Mouse (Mus musculus): ENCODE data around the gene Sh2d6. TPM values are rescaled to one million over a fixed set of nuclear protein-coding genes. Genes with fewer than 3 reads are reported as not detected.
A peak's percentile ranks its signal among the peaks of the same experiment; 100 is the strongest.

The Sh2d6 gene
- polyA plus RNA-seq, 1 experiment from 2014 or later, result 0.39 TPM

DNA sequence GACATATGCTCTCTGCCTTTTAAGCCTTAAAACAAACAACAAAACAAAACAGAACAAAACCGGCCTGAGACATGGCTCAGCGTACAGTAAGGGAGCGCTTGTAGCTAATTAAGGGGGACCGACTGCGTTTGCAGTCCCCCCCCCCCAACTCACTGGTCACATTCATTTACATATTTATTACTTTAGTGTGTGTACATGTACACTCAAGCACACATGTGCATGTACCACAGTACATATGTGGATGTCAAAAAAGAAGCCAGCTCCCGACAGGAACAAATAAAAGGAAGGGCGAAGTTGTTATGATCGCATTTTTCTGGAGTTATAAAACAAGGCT lies 31.5 kb upstream of the Sh2d6 start:
- H3K4me1 ChIP-seq (replicated peaks; ENCODE audit: control insufficient read depth, insufficient read depth, low read length), result peaks cover 10% of the 10 kb centered on the region
- H3K27ac ChIP-seq (ENCODE audit: low read length), result peak overlapping the region; percentile 66; the same call in 1 of the 2 replicates
- peak overlapping the region; percentile 48 for H3K4me3 ChIP-seq (replicated peaks; ENCODE audit: low read length)
- H3K4me2 ChIP-seq (ENCODE audit: low read length), result peak overlapping the region; percentile 75
- H3K9me3 ChIP-seq (ENCODE audit: control insufficient read depth, low read length), result no peaks in the 10 kb centered on the region
- ATAC-seq, result no peak
- no peaks in the 10 kb centered on the region for H3K36me3 ChIP-seq (ENCODE audit: control insufficient read depth, insufficient read depth)
- 17% methylated on average over 8 of the region's 8 CpGs for WGBS
- peak overlapping the region; percentile 63 for H3K9ac ChIP-seq (replicated peaks; ENCODE audit: low read depth, low read length)
- no peaks in the 10 kb centered on the region for H3K27me3 ChIP-seq (replicated peaks; ENCODE audit: control insufficient read depth, insufficient read depth, low read length)

DNA sequence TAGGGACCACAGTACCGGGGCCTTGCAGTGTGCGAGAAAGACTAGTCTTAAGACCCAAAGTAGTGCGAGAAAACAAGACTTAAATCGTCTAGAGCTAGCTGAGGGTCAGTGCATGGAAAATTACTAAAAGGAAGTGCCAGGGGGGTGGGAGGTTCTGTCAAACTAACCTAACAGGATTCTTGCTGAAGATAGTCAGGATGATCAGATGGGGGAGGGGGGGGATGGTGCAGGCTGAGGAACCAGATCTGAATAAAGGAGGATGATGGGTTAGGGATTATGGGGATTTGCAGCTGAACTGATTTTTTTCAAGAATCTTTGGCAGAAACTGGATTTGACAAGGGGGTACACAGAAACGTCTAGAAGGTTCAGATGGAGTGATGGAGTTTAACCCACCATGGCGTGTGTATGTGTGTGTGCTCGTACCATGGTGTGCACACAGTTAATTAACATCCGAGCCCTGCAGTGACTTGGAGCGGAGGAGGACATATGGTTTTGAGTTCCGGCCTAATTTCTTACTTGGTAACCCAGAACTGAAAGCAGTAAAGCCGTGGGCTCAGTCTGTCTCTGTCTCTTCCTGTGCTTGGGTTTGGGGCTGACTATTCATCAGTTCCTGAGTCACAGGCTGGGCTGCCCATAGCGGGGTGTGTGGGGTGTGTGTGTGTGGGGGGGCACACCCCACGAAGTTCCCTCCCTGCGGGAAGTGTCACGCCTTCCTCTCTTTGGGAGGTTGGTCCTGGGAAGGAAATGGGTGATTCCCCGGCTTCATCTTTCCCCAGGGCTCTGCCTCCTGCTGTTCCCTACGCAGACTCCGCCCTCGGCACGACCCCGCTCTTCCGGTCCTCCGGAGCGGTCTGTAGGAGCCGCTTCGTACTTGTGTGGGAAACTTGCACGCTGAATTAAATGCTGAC lies 30.9 kb upstream of the Sh2d6 start:
- 18% methylated on average over 27 of the region's 27 CpGs for WGBS
- peak overlapping the region; percentile 63 for H3K9ac ChIP-seq (replicated peaks; ENCODE audit: low read depth, low read length)
- peak overlapping the region; percentile 66 for H3K27ac ChIP-seq (ENCODE audit: low read length)

DNA sequence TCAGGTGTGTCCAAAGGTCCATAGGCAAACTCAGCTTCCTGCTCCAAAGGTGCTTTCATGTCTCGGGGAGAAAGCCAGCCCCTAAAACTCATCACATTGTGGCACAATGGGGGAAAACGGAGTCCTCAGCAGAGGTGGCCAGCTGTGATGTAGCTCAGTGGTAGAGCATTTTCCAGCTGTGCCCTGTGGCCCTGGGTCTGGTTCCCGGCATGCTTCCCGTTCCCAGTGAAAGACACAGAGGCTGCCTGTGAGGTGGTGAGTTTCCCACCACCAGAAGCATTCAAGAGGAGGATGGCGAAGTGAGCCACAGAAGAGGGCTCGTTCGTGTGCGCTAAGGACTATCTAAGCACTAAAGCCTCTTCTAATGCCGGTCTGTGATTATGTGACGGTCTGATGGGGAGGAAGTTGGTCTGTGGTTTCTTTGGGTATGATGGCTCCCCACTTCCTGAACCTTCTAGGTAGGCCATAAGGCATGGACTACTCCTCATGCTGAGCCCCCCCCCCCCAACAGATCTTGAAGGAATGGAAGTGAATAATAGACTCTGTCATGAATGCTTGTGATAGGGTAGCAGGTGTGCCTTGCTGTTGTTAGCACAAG lies 29.1 kb upstream of the Sh2d6 start:
- WGBS, result 86% methylated on average over 10 of the region's 10 CpGs
- no peaks in the 10 kb centered on the region for H3K36me3 ChIP-seq (ENCODE audit: control insufficient read depth, insufficient read depth)
- no peak for ATAC-seq

More for the DNA sequence above, 30.9 kb upstream of the Sh2d6 start:
- Histone ChIP-seq H3K36me3 (ENCODE audit: control insufficient read depth, insufficient read depth) (no peaks in the 10 kb centered on the region), H3K27me3 (replicated peaks; ENCODE audit: control insufficient read depth, insufficient read depth, low read length) (no peaks in the 10 kb centered on the region), H3K4me3 (replicated peaks; ENCODE audit: low read length) (peak overlapping the region; percentile 48), H3K4me2 (ENCODE audit: low read length) (peak overlapping the region; percentile 75), H3K9me3 (ENCODE audit: control insufficient read depth, low read length) (no peaks in the 10 kb centered on the region), H3K4me1 (replicated peaks; ENCODE audit: control insufficient read depth, insufficient read depth, low read length) (peaks cover 10% of the 10 kb centered on the region)
- peak; percentile 90 for ATAC-seq

DNA sequence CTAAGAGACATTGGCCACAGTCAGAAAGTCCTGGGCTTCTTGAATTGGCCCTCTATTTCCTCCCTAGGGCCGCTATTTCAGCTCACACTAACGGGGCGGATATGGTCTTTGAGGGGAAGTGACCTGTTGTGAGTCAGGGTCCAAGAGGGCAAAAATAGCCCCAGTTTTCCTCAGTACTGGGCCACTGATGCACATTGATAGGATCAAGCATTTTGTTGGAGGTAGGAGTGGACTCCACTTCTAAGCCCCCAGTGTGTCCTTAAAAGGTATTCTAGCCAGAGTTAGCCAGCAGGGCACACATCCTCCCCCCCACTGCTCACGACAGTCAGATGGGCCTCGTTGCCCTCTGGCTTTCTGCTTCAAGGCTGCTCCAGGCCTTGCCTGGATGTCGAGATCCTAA lies 28.5 kb upstream of the Sh2d6 start:
- Histone ChIP-seq H3K36me3 (ENCODE audit: control insufficient read depth, insufficient read depth) (no peaks in the 10 kb centered on the region), H3K27ac (ENCODE audit: low read length) (no peak overlapping the region), H3K9ac (replicated peaks; ENCODE audit: low read depth, low read length) (no peak overlapping the region), H3K27me3 (replicated peaks; ENCODE audit: control insufficient read depth, insufficient read depth, low read length) (no peaks in the 10 kb centered on the region), H3K9me3 (ENCODE audit: control insufficient read depth, low read length) (no peaks in the 10 kb centered on the region), H3K4me3 (replicated peaks; ENCODE audit: low read length) (no peak overlapping the region), H3K4me1 (replicated peaks; ENCODE audit: control insufficient read depth, insufficient read depth, low read length) (peaks cover 10% of the 10 kb centered on the region), H3K4me2 (ENCODE audit: low read length) (no peak overlapping the region)
- 65% methylated on average over 6 of the region's 6 CpGs for WGBS
- ATAC-seq, result no peak

More for the DNA sequence above, 29.1 kb upstream of the Sh2d6 start:
- Histone ChIP-seq H3K9me3 (ENCODE audit: control insufficient read depth, low read length) (no peaks in the 10 kb centered on the region), H3K27me3 (replicated peaks; ENCODE audit: control insufficient read depth, insufficient read depth, low read length) (no peaks in the 10 kb centered on the region), H3K9ac (replicated peaks; ENCODE audit: low read depth, low read length) (no peak overlapping the region), H3K4me3 (replicated peaks; ENCODE audit: low read length) (no peak overlapping the region), H3K27ac (ENCODE audit: low read length) (no peak overlapping the region), H3K4me2 (ENCODE audit: low read length) (no peak overlapping the region), H3K4me1 (replicated peaks; ENCODE audit: control insufficient read depth, insufficient read depth, low read length) (peaks cover 10% of the 10 kb centered on the region)

DNA sequence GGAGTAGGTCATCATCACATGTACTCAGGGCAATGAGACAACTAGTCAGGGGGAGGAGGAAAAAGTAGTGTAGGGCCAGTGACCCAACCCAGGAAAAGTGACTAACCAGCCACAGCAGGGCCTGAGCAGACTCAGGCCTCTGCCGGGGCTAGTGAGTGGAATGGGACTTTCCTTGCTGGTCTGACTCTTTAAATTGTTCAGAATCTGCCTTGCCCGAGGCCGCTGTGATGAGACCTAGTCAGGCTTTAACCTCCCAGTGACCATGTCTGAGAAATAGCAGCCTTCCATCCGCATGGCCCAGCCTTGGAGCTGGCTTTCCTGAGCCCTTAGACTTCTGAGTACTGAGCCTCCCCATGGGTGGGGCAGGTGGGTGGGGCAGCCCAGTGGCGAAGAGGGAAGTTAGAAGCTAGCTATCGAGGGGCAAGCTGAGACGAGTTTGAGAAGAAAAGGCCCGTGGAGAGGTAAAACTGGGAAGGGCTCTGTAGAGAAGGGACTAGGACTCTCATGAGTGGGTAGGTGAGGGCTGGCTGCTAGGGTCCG lies 27.6 kb upstream of the Sh2d6 start:
- Histone ChIP-seq H3K27ac (ENCODE audit: low read length) (no peak overlapping the region), H3K9ac (replicated peaks; ENCODE audit: low read depth, low read length) (no peak overlapping the region), H3K27me3 (replicated peaks; ENCODE audit: control insufficient read depth, insufficient read depth, low read length) (no peaks in the 10 kb centered on the region), H3K36me3 (ENCODE audit: control insufficient read depth, insufficient read depth) (no peaks in the 10 kb centered on the region), H3K4me1 (replicated peaks; ENCODE audit: control insufficient read depth, insufficient read depth, low read length) (peaks cover 10% of the 10 kb centered on the region), H3K4me2 (ENCODE audit: low read length) (no peak overlapping the region), H3K9me3 (ENCODE audit: control insufficient read depth, low read length) (no peaks in the 10 kb centered on the region), H3K4me3 (replicated peaks; ENCODE audit: low read length) (no peak overlapping the region)
- ATAC-seq, result no peak
- WGBS, result 71% methylated on average over 9 of the region's 9 CpGs

DNA sequence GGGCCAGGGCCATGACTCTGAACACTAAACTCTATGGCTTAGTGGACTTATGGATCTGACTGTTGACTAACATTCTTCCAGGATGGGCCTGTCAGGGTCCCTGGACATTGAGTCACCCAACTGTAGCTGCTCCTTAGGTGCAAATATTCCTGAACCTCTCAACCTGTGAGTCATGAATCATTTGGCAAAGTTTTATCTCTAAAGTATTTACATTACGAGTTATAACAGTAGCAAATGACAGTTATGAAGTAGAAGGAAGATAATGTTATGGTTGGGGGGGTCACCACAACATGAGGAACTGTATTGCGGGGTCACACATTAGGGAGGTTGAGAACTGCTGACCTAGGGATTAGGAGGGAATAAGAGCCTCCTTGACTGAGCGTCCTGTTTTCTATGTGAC lies 26.4 kb upstream of the Sh2d6 start:
- no peak for ATAC-seq
- Histone ChIP-seq H3K4me3 (replicated peaks; ENCODE audit: low read length) (no peak overlapping the region), H3K9ac (replicated peaks; ENCODE audit: low read depth, low read length) (no peak overlapping the region), H3K9me3 (ENCODE audit: control insufficient read depth, low read length) (no peaks in the 10 kb centered on the region), H3K27me3 (replicated peaks; ENCODE audit: control insufficient read depth, insufficient read depth, low read length) (no peaks in the 10 kb centered on the region), H3K36me3 (ENCODE audit: control insufficient read depth, insufficient read depth) (no peaks in the 10 kb centered on the region), H3K27ac (ENCODE audit: low read length) (no peak overlapping the region), H3K4me2 (ENCODE audit: low read length) (no peak overlapping the region), H3K4me1 (replicated peaks; ENCODE audit: control insufficient read depth, insufficient read depth, low read length) (peaks cover 4% of the 10 kb centered on the region; the same call in 1 of the 2 replicates)
- 88% methylated on average over 3 of the region's 3 CpGs for WGBS

DNA sequence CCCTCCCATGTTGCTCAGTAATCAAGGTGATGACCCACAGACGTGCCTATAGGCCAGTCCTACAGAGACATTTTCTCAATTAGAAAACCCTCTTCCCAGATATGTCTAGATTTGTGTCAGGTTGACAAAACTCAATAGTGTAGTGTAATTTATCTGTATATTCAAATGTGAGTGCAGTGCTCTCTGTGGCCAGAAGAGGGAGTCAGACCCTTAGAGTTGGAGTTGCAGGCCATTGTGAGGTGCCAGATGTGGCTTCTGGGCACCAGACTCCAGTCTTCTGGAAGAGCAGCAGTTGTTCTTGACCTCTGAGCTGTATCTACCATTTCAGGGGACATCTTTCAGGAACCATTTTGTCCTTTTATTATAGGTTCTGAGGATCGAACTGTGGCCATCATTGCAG lies 25.6 kb upstream of the Sh2d6 start:
- ATAC-seq, result no peak
- H3K27ac ChIP-seq (ENCODE audit: low read length), result no peak overlapping the region
- H3K9ac ChIP-seq (replicated peaks; ENCODE audit: low read depth, low read length), result no peak overlapping the region
- H3K36me3 ChIP-seq (ENCODE audit: control insufficient read depth, insufficient read depth), result no peaks in the 10 kb centered on the region
- H3K9me3 ChIP-seq (ENCODE audit: control insufficient read depth, low read length), result no peaks in the 10 kb centered on the region
- H3K4me3 ChIP-seq (replicated peaks; ENCODE audit: low read length), result no peak overlapping the region
- WGBS, result 97% methylated on average over 2 of the region's 2 CpGs
- H3K27me3 ChIP-seq (replicated peaks; ENCODE audit: control insufficient read depth, insufficient read depth, low read length), result no peaks in the 10 kb centered on the region
- no peaks in the 10 kb centered on the region for H3K4me1 ChIP-seq (replicated peaks; ENCODE audit: control insufficient read depth, insufficient read depth, low read length)
- no peak overlapping the region for H3K4me2 ChIP-seq (ENCODE audit: low read length)

DNA sequence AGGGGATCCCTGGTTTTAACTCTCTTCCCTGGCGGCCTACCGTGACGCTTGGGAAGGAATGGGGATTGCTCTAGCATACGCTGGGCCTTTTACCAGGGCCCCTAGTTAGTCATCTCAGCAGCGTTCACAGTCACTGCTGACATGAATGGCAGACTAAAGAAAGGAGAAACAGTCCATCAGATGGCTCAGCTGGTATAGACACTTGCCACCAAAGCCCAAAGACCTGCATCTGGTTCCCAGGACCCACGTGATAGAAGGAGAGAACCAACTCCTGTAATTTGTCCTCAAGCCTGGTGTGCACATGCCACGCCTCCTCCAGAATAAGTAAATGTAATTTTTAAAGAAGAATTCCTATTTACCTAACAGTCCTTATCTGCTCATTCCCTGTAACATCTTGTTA lies 23.9 kb upstream of the Sh2d6 start:
- H3K4me1 ChIP-seq (replicated peaks; ENCODE audit: control insufficient read depth, insufficient read depth, low read length), result no peaks in the 10 kb centered on the region
- no peak for ATAC-seq
- H3K27ac ChIP-seq (ENCODE audit: low read length), result no peak overlapping the region
- WGBS, result 45% methylated on average over 7 of the region's 7 CpGs
- no peaks in the 10 kb centered on the region for H3K27me3 ChIP-seq (replicated peaks; ENCODE audit: control insufficient read depth, insufficient read depth, low read length)
- no peaks in the 10 kb centered on the region for H3K9me3 ChIP-seq (ENCODE audit: control insufficient read depth, low read length)
- no peak overlapping the region for H3K4me2 ChIP-seq (ENCODE audit: low read length)
- no peaks in the 10 kb centered on the region for H3K36me3 ChIP-seq (ENCODE audit: control insufficient read depth, insufficient read depth)
- no peak overlapping the region for H3K4me3 ChIP-seq (replicated peaks; ENCODE audit: low read length)
- H3K9ac ChIP-seq (replicated peaks; ENCODE audit: low read depth, low read length), result no peak overlapping the region

DNA sequence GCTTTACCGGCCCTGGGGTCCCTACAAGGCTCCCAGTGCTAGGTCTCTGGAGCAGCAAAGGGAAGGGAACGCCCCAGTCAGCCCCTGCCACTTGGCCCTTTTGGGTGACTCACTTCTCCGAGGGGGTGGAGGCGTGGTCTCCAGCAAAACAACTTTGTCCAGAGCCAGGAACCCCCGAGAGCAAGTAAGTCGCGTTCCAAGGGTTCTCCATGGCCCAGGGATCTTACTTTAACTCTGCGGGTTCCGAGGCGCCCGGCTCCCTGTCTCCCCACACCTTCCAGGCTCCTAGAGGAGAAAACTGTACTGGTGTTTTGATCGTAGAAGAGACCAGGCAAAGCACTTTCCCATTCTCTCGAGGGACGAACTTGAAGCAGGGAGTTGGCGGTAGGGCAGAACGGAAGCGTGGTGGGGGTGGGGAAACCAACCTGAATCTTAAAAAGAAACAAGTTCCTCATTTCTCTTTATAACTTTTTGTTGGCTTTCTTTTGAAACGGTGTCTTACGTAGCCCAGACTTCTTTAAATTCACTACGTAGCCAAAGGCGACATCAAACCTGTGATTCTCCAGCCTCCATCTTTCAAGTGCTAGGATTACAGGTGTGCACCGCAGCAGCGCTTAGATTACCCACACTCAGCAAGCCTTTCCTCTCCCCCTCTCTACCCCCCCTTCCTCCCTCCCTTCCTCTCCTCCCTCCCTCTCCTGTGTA lies 22.9 kb upstream of the Sh2d6 start, which contains the start of gene Capg:
Gene Capg, plus strand, starts transcription at position 109 of the 705 bp plus-strand sequence.
- 17% methylated on average over 23 of the region's 23 CpGs for WGBS
- no peaks in the 10 kb centered on the region for H3K36me3 ChIP-seq (ENCODE audit: control insufficient read depth, insufficient read depth)
- peak within 1 kb of the TSS; percentile 5 for H3K4me2 ChIP-seq (ENCODE audit: low read length)
- no peak for ATAC-seq
- H3K4me1 ChIP-seq (replicated peaks; ENCODE audit: control insufficient read depth, insufficient read depth, low read length), result no peaks in the 10 kb centered on the region
- H3K9me3 ChIP-seq (ENCODE audit: control insufficient read depth, low read length), result no peaks in the 10 kb centered on the region
- H3K9ac ChIP-seq (replicated peaks; ENCODE audit: low read depth, low read length), result 0 out of 2 replicates have a peak within 1 kb of the TSS, but pooled peaks have one; percentile 11
- H3K27ac ChIP-seq (ENCODE audit: low read length), result no peak within 1 kb of the TSS
- no peak within 1 kb of the TSS; the same call in 1 of the 2 replicates for H3K4me3 ChIP-seq (replicated peaks; ENCODE audit: low read length)
- H3K27me3 ChIP-seq (replicated peaks; ENCODE audit: control insufficient read depth, insufficient read depth, low read length), result no peaks in the 10 kb centered on the region
